Mouse (Mus musculus): ENCODE measurements around the gene Gsta4. TPM values are rescaled to one million over a fixed set of nuclear protein-coding genes. Genes with fewer than 3 reads are reported as not detected.

Gsta4 gene
- total and polyA plus RNA-seq, 2 experiments, result 46.5 to 137 TPM

Other genes with a start within 250 kb of the Gsta4 start
- not detected in 2 replicates for gene Gcm1, start 130.8 kb upstream of the Gsta4 start, total RNA-seq (2014; rRNA removed)
- gene Gcm1, start 130.8 kb upstream of the Gsta4 start, polyA plus RNA-seq (2012; rRNA removed), result not detected in 2 replicates
- 80.5 and 99.3 TPM in 2 replicates for gene Fbxo9, start 73.7 kb upstream of the Gsta4 start, total RNA-seq (2014; rRNA removed)
- gene Fbxo9, start 73.7 kb upstream of the Gsta4 start, polyA plus RNA-seq (2012; rRNA removed), result 83.4 and 107 TPM in 2 replicates
- 10.2 and 10.9 TPM in 2 replicates for gene Ick, start 73.6 kb upstream of the Gsta4 start, total RNA-seq (2014; rRNA removed)
- 7.3 and 7.5 TPM in 2 replicates for gene Ick, start 73.6 kb upstream of the Gsta4 start, polyA plus RNA-seq (2012; rRNA removed)
- gene Gsta1, start 47.9 kb downstream of the Gsta4 start, total RNA-seq (2014; rRNA removed), result 6.1 and 42.4 TPM in 2 replicates
- 1.0 and 2.8 TPM in 2 replicates for gene Gsta1, start 47.9 kb downstream of the Gsta4 start, polyA plus RNA-seq (2012; rRNA removed)
- 5.1 and 42.0 TPM in 2 replicates for gene Gm3776, start 74.4 kb downstream of the Gsta4 start, total RNA-seq (2014; rRNA removed)
- 0.48 and 0.92 TPM in 2 replicates for gene Gm3776, start 74.4 kb downstream of the Gsta4 start, polyA plus RNA-seq (2012; rRNA removed)
- gene Gm10639, start 107.1 kb downstream of the Gsta4 start, total RNA-seq (2014; rRNA removed), result 0.54 TPM in 1 of 2 replicates, not detected in the other
- gene Gm10639, start 107.1 kb downstream of the Gsta4 start, polyA plus RNA-seq (2012; rRNA removed), result not detected in 2 replicates
- not detected in 2 replicates for gene Omt2a, start 132.0 kb downstream of the Gsta4 start, total RNA-seq (2014; rRNA removed)
- gene Omt2a, start 132.0 kb downstream of the Gsta4 start, polyA plus RNA-seq (2012; rRNA removed), result not detected in 2 replicates
- not detected in 2 replicates for gene Omt2b, start 144.8 kb downstream of the Gsta4 start, total RNA-seq (2014; rRNA removed)
- not detected in 2 replicates for gene Omt2b, start 144.8 kb downstream of the Gsta4 start, polyA plus RNA-seq (2012; rRNA removed)
- 106 and 182 TPM in 2 replicates for gene Gsta2, start 173.0 kb downstream of the Gsta4 start, total RNA-seq (2014; rRNA removed)
- 22.4 and 26.3 TPM in 2 replicates for gene Gsta2, start 173.0 kb downstream of the Gsta4 start, polyA plus RNA-seq (2012; rRNA removed)
- gene Dppa5a, start 185.4 kb downstream of the Gsta4 start, total RNA-seq (2014; rRNA removed), result not detected in 2 replicates
- gene Dppa5a, start 185.4 kb downstream of the Gsta4 start, polyA plus RNA-seq (2012; rRNA removed), result not detected in 2 replicates
- not detected in 2 replicates for gene Ooep, start 196.0 kb downstream of the Gsta4 start, total RNA-seq (2014; rRNA removed)
- not detected in 2 replicates for gene Ooep, start 196.0 kb downstream of the Gsta4 start, polyA plus RNA-seq (2012; rRNA removed)
- 0.09 TPM in 1 of 2 replicates, not detected in the other for gene Ddx43, start 213.0 kb downstream of the Gsta4 start, total RNA-seq (2014; rRNA removed)
- not detected in 2 replicates for gene Ddx43, start 213.0 kb downstream of the Gsta4 start, polyA plus RNA-seq (2012; rRNA removed)